Mouse (Mus musculus): ENCODE data around the gene Cbx8.

DNA sequence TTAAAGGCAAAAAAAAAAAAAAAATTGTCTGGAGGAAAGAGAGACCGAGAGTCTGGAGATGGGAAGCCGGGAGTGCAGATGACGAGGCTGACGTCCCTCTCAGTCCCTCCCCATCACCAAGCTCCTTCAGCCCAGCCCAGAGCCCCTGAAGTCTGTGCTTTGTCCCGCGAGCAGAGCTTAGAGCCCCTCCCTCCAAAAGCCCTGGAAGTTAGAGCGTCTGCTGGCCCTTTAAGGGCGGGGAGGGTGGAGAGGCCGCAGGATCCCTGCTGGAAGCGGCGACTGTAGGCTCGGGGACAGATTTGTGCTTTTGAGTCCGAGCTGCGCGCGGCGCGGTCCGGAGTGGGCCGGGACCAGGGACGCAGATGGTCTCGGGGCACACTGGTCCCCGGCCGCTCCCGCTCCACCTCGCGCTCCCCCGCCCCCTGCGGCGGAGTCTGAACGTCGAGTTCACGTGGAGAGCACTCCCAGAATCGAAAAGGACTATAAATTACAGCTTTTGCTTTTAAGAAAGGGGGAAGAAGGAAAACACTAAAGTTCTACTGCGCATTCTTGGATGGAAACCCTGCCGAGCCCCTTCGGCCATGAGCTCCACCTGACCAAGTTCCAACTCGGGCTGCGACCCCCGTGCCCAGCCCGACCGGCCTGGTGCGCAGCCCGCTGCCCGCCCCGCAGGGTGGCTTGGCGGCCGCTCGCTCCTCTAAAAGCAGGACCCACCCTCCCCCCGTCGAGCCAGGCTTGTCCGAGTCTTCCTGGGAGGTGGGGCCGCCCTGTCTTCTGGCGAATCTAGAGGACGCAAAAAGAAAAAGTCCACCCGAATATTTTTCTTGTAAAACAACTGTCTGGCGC, 3.6 kb downstream of the Cbx8 start:
- TF ChIP-seq CTCF (IDR thresholded peaks at IDR 0.05; ENCODE audit: extremely low read depth, insufficient read length, insufficient replicate concordance, low read depth, low read length) (no peak), POLR2A (IDR thresholded peaks at IDR 0.05; ENCODE audit: low read depth, low read length) (no peak)

Data from small intestine, adult 2 months (tissue).